Mouse (Mus musculus): ENCODE results near the gene Wdr47. TPM values are rescaled to one million over a fixed set of nuclear protein-coding genes. Genes with fewer than 3 reads are reported as not detected.
A peak's percentile ranks its signal among the peaks of the same experiment; 100 is the strongest.

Wdr47 gene
- polyA plus RNA-seq (2015; fragmentation: Nextera tagmentation; extraction: Ambion mirVana) = 10.9 and 12.5 TPM in 2 replicates

GRCm38 (mm10) chr3:108590786-108591529 is at the start of gene Wdr47:
TSS of gene Wdr47 (plus strand) at chr3:108591279.
- H3K27ac ChIP-seq (ENCODE audit: low read length) = peak within 1 kb of the TSS; percentile 82
- H3K4me2 ChIP-seq (ENCODE audit: low read depth, low read length) = peak within 1 kb of the TSS; percentile 97
- peak within 1 kb of the TSS; percentile 77 for H3K9ac ChIP-seq (ENCODE audit: low read length)
- H3K9me3 ChIP-seq (ENCODE audit: control insufficient read depth, low read length) = no peaks in the 10 kb centered on the region
- H3K27me3 ChIP-seq (ENCODE audit: control insufficient read depth, insufficient read depth, low read depth, low read length) = no peaks in the 10 kb centered on the region
- no peaks in the 10 kb centered on the region for H3K36me3 ChIP-seq (ENCODE audit: control insufficient read depth, insufficient read depth, low read length)
- WGBS = 3% methylated on average over 44 of the region's 44 CpGs
- peak within 1 kb of the TSS; percentile 98 for H3K4me3 ChIP-seq (ENCODE audit: low read length)
- peak; percentile 100 for ATAC-seq (ENCODE audit: low read depth)
- no peaks in the 10 kb centered on the region; the same call in 1 of the 2 replicates for H3K4me1 ChIP-seq (replicated peaks; ENCODE audit: control insufficient read depth, insufficient read depth, low read length)

- Histone ChIP-seq H3K27ac (ENCODE audit: low read length) (no peak overlapping the region), H3K4me3 (ENCODE audit: low read length) (no peak overlapping the region), H3K27me3 (ENCODE audit: control insufficient read depth, insufficient read depth, low read depth, low read length) (no peaks in the 10 kb centered on the region), H3K9ac (ENCODE audit: low read length) (no peak overlapping the region), H3K4me2 (ENCODE audit: low read depth, low read length) (no peak overlapping the region), H3K4me1 (replicated peaks; ENCODE audit: control insufficient read depth, insufficient read depth, low read length) (peaks cover 6% of the 10 kb centered on the region; the same call in 1 of the 2 replicates), H3K9me3 (ENCODE audit: control insufficient read depth, low read length) (no peaks in the 10 kb centered on the region), H3K36me3 (ENCODE audit: control insufficient read depth, insufficient read depth, low read length) (no peaks in the 10 kb centered on the region)
- ATAC-seq (ENCODE audit: low read depth) = no peak
- 77% methylated on average over 11 of the region's 11 CpGs for WGBS
Observed at GRCm38 (mm10) chr3:108542299-108542698, 48.8 kb upstream of the Wdr47 start.

- Histone ChIP-seq H3K27ac (ENCODE audit: low read length) (peak overlapping the region; percentile 83), H3K9ac (ENCODE audit: low read length) (peak overlapping the region; percentile 99), H3K4me1 (replicated peaks; ENCODE audit: control insufficient read depth, insufficient read depth, low read length) (peaks cover 5% of the 10 kb centered on the region), H3K27me3 (ENCODE audit: control insufficient read depth, insufficient read depth, low read depth, low read length) (no peaks in the 10 kb centered on the region), H3K36me3 (ENCODE audit: control insufficient read depth, insufficient read depth, low read length) (peaks cover 17% of the 10 kb centered on the region), H3K4me3 (ENCODE audit: low read length) (peak overlapping the region; percentile 76), H3K4me2 (ENCODE audit: low read depth, low read length) (peak overlapping the region; percentile 83), H3K9me3 (ENCODE audit: control insufficient read depth, low read length) (no peaks in the 10 kb centered on the region)
- ATAC-seq (ENCODE audit: low read depth) = peak; percentile 69
- under 1% methylated on average over 40 of the region's 42 CpGs for WGBS
Observed at GRCm38 (mm10) chr3:108554111-108554561, 36.9 kb upstream of the Wdr47 start.

GRCm38 (mm10) chr3:108554587-108555312 is 36.3 kb upstream of the Wdr47 start:
- Histone ChIP-seq H3K36me3 (ENCODE audit: control insufficient read depth, insufficient read depth, low read length) (peaks cover 19% of the 10 kb centered on the region), H3K27me3 (ENCODE audit: control insufficient read depth, insufficient read depth, low read depth, low read length) (no peaks in the 10 kb centered on the region), H3K4me3 (ENCODE audit: low read length) (peak overlapping the region; percentile 76), H3K9me3 (ENCODE audit: control insufficient read depth, low read length) (no peaks in the 10 kb centered on the region), H3K4me1 (replicated peaks; ENCODE audit: control insufficient read depth, insufficient read depth, low read length) (peaks cover 5% of the 10 kb centered on the region), H3K4me2 (ENCODE audit: low read depth, low read length) (peak overlapping the region; percentile 83), H3K9ac (ENCODE audit: low read length) (peak overlapping the region; percentile 99), H3K27ac (ENCODE audit: low read length) (peak overlapping the region; percentile 83)
- WGBS = 18% methylated on average over 20 of the region's 22 CpGs
- peak; percentile 99 for ATAC-seq (ENCODE audit: low read depth)

- Histone ChIP-seq H3K27me3 (ENCODE audit: control insufficient read depth, insufficient read depth, low read depth, low read length) (no peaks in the 10 kb centered on the region), H3K4me3 (ENCODE audit: low read length) (no peak overlapping the region), H3K36me3 (ENCODE audit: control insufficient read depth, insufficient read depth, low read length) (peaks cover 24% of the 10 kb centered on the region), H3K4me2 (ENCODE audit: low read depth, low read length) (no peak overlapping the region), H3K9ac (ENCODE audit: low read length) (no peak overlapping the region), H3K27ac (ENCODE audit: low read length) (no peak overlapping the region), H3K9me3 (ENCODE audit: control insufficient read depth, low read length) (no peaks in the 10 kb centered on the region), H3K4me1 (replicated peaks; ENCODE audit: control insufficient read depth, insufficient read depth, low read length) (peaks cover 12% of the 10 kb centered on the region)
- 89% methylated on average over 4 of the region's 4 CpGs for WGBS
- no peak for ATAC-seq (ENCODE audit: low read depth)
Observed at GRCm38 (mm10) chr3:108557888-108558287, 33.2 kb upstream of the Wdr47 start.

- Histone ChIP-seq H3K4me1 (replicated peaks; ENCODE audit: control insufficient read depth, insufficient read depth, low read length) (peaks cover 7% of the 10 kb centered on the region), H3K4me3 (ENCODE audit: low read length) (peak within 1 kb of the TSS; percentile 72), H3K9me3 (ENCODE audit: control insufficient read depth, low read length) (no peaks in the 10 kb centered on the region), H3K27me3 (ENCODE audit: control insufficient read depth, insufficient read depth, low read depth, low read length) (no peaks in the 10 kb centered on the region), H3K4me2 (ENCODE audit: low read depth, low read length) (peak within 1 kb of the TSS; percentile 61), H3K27ac (ENCODE audit: low read length) (peak within 1 kb of the TSS; percentile 89), H3K36me3 (ENCODE audit: control insufficient read depth, insufficient read depth, low read length) (peaks cover 21% of the 10 kb centered on the region), H3K9ac (ENCODE audit: low read length) (peak within 1 kb of the TSS; percentile 79)
- WGBS = under 1% methylated on average over 44 of the region's 45 CpGs
- peak; percentile 98 for ATAC-seq (ENCODE audit: low read depth)
Observed at GRCm38 (mm10) chr3:108562133-108562730, 28.8 kb upstream of the Wdr47 start, which contains the start of gene Tmem167b. TSS of gene Tmem167b (minus strand) at chr3:108562466.

- WGBS = 4% methylated on average over 15 of the region's 15 CpGs
- peak overlapping the region; percentile 63 for H3K9ac ChIP-seq (ENCODE audit: low read length)
- peak; percentile 71 for ATAC-seq (ENCODE audit: low read depth)
- H3K4me1 ChIP-seq (replicated peaks; ENCODE audit: control insufficient read depth, insufficient read depth, low read length) = peaks cover 7% of the 10 kb centered on the region
- peak overlapping the region; percentile 89 for H3K27ac ChIP-seq (ENCODE audit: low read length)
- H3K36me3 ChIP-seq (ENCODE audit: control insufficient read depth, insufficient read depth, low read length) = peaks cover 18% of the 10 kb centered on the region
- H3K9me3 ChIP-seq (ENCODE audit: control insufficient read depth, low read length) = no peaks in the 10 kb centered on the region
- no peaks in the 10 kb centered on the region for H3K27me3 ChIP-seq (ENCODE audit: control insufficient read depth, insufficient read depth, low read depth, low read length)
- peak overlapping the region; percentile 61 for H3K4me2 ChIP-seq (ENCODE audit: low read depth, low read length)
- H3K4me3 ChIP-seq (ENCODE audit: low read length) = peak overlapping the region; percentile 72
Observed at GRCm38 (mm10) chr3:108562777-108563271, 28.3 kb upstream of the Wdr47 start.

GRCm38 (mm10) chr3:108563309-108563708 is 27.8 kb upstream of the Wdr47 start:
- WGBS = 0% methylated on average over 4 of the region's 4 CpGs

More at GRCm38 (mm10) chr3:108563309-108563708, 27.8 kb upstream of the Wdr47 start:
- peak overlapping the region; percentile 63 for H3K9ac ChIP-seq (ENCODE audit: low read length)
- H3K4me3 ChIP-seq (ENCODE audit: low read length) = peak overlapping the region; percentile 72
- H3K27ac ChIP-seq (ENCODE audit: low read length) = peak overlapping the region; percentile 89
- peaks cover 13% of the 10 kb centered on the region for H3K36me3 ChIP-seq (ENCODE audit: control insufficient read depth, insufficient read depth, low read length)
- peak overlapping the region; percentile 61 for H3K4me2 ChIP-seq (ENCODE audit: low read depth, low read length)
- H3K4me1 ChIP-seq (replicated peaks; ENCODE audit: control insufficient read depth, insufficient read depth, low read length) = peaks cover 7% of the 10 kb centered on the region
- H3K9me3 ChIP-seq (ENCODE audit: control insufficient read depth, low read length) = no peaks in the 10 kb centered on the region
- peak; percentile 27; the same call in 1 of the 2 replicates for ATAC-seq (ENCODE audit: low read depth)
- H3K27me3 ChIP-seq (ENCODE audit: control insufficient read depth, insufficient read depth, low read depth, low read length) = no peaks in the 10 kb centered on the region

Data from lung, embryonic 16.5 days (tissue).